Mouse (Mus musculus) brain, embryonic 14.5 days (tissue): ENCODE measurements around the gene Trim41. TPM values are rescaled to one million over a fixed set of nuclear protein-coding genes. Genes with fewer than 3 reads are reported as not detected.
"Not testable (repeated sequence)": the region's sequence is repeated elsewhere in the genome, so short reads cannot be mapped to it uniquely, and the experiment has no call there.

ENCODE experiments used
- DNase-seq: peaks from one replicate; pipeline ENCODE4 v3.0.0-alpha.2; 2011; ENCODE audit warnings: low read depth
- CTCF ChIP-seq: fragments of 200-500 bp; IDR thresholded peaks from 2 replicates; pipeline ENCODE4 v1.5.1; 2012; ENCODE audit warnings: inconsistent platforms, mild to moderate bottlenecking, moderate library complexity, borderline replicate concordance; ENCODE audit not compliant: insufficient read depth, insufficient read length; ENCODE audit errors: extremely low read depth
- POLR2A ChIP-seq: fragments of 200-500 bp; IDR thresholded peaks from 2 replicates; pipeline ENCODE4 v1.6.1; 2012; ENCODE audit warnings: mild to moderate bottlenecking, inconsistent platforms, borderline replicate concordance; ENCODE audit not compliant: poor library complexity, insufficient read depth, insufficient read length, severe bottlenecking; ENCODE audit errors: extremely low read depth
- polyA plus RNA-seq: library from polyadenylated mRNA; depleted of rRNA; stranded (reverse); fragments of >200 nt; gene quantifications from 2 replicates; pipeline ENCODE4 v1.2.3, GENCODE M21; 2012

The Trim41 gene
- polyA plus RNA-seq, 1 experiment, result 44.2 TPM

- TF ChIP-seq CTCF, result no peak
- no peak for TF ChIP-seq POLR2A
- peak; percentile 95 for DNase-seq
Measured at GRCm38 (mm10) chr11:48833731-48834639, 16.8 kb upstream of the Trim41 start.

- no peak for TF ChIP-seq POLR2A
- no peak for TF ChIP-seq CTCF
- no peak for DNase-seq
Measured at GRCm38 (mm10) chr11:48833078-48833730, 16.1 kb upstream of the Trim41 start.

GRCm38 (mm10) chr11:48831273-48831672, 14.1 kb upstream of the Trim41 start:
- no peak for DNase-seq
- TF ChIP-seq POLR2A (no peak), CTCF (no peak)

- no peak for DNase-seq
- TF ChIP-seq CTCF (no peak), POLR2A (no peak)
Measured at GRCm38 (mm10) chr11:48830279-48830678, 13.1 kb upstream of the Trim41 start.

GRCm38 (mm10) chr11:48827926-48828325, 10.8 kb upstream of the Trim41 start:
- DNase-seq, result no peak
- TF ChIP-seq CTCF (no peak), POLR2A (no peak)

GRCm38 (mm10) chr11:48826752-48827096, 9.6 kb upstream of the Trim41 start:
- peak; percentile 52 for DNase-seq
- no peak for TF ChIP-seq CTCF
- TF ChIP-seq POLR2A, result no peak

- not testable (repeated sequence) for DNase-seq
Measured at GRCm38 (mm10) chr11:48825979-48826751, 9.0 kb upstream of the Trim41 start, which contains the start of the genes Trim7 and Gm12184. Gene Trim7, plus strand, starts transcription at chr11:48826140. Gene Gm12184, minus strand, starts transcription at chr11:48826655.

- DNase-seq, result no peak
- TF ChIP-seq CTCF, result no peak
- TF ChIP-seq POLR2A, result no peak
Measured at GRCm38 (mm10) chr11:48824311-48824830, 7.2 kb upstream of the Trim41 start.

GRCm38 (mm10) chr11:48823536-48823972, 6.4 kb upstream of the Trim41 start:
- peak; percentile 78 for DNase-seq
- TF ChIP-seq CTCF (no peak), POLR2A (no peak)

- no peak for DNase-seq
- TF ChIP-seq CTCF, result no peak
- no peak for TF ChIP-seq POLR2A
Measured at GRCm38 (mm10) chr11:48822768-48823512, 5.8 kb upstream of the Trim41 start.

GRCm38 (mm10) chr11:48821299-48821698, 4.1 kb upstream of the Trim41 start:
- DNase-seq, result not testable (repeated sequence)

- TF ChIP-seq POLR2A (no peak), CTCF (no peak)
- no peak for DNase-seq
Measured at GRCm38 (mm10) chr11:48820308-48820674, 3.1 kb upstream of the Trim41 start.
